16 mouse cellular contexts compared by ENCODE assay signal in the genomic region with DNA sequence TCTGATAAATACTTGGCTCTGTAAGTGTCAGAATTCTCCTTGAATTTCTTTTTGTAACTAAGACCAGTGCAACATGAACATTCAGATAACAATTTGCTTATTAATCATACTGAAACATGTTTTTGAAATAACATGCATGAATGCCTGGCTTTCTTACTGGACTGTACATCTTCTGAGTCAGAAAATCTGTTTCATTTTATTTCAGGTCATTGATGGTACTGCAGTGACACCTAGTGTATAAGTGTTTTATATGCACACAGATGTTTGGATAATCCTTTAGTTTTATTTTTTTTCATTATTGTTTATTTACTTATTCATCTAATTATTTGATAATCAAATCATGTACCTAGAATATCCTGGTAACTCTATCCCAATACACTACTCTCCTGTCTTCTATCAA.
DNase-seq lines count a peak whose midpoint lies in the region; ATAC-seq and TF ChIP-seq lines count a peak whose summit lies in the region.
"Had no signal": no experiment of that assay in that cellular context is flagged by ENCODE, and none has a peak within 500 bp of the region (broad histone marks: within the 10 kb centered on the region; RNA-seq: fewer than 3 reads in every experiment).

No protein-coding gene starts in this region.

- TF ChIP-seq CTCF in brain, embryonic 14.5 days (IDR thresholded peaks at IDR 0.05; ENCODE audit: borderline replicate concordance, extremely low read depth, insufficient read depth, insufficient read length) = no peak

- no peak overlapping the region for H3K4me3 ChIP-seq in hindbrain, embryonic 12.5 days
- H3K4me3 ChIP-seq in hindbrain, embryonic 10.5 days = no peak overlapping the region
- H3K4me3 ChIP-seq in neural tube, embryonic 13.5 days = no peak overlapping the region
- H3K4me3 ChIP-seq in neural tube, embryonic 15.5 days (replicated peaks) = no peak overlapping the region
- H3K4me3 ChIP-seq: heart, embryonic 15.5 days; intestine, embryonic 15.5 days; limb, embryonic 10.5 days had no signal

- no peaks in the 10 kb centered on the region for H3K27me3 ChIP-seq in hindbrain, embryonic 12.5 days
- H3K27me3 ChIP-seq in hindbrain, embryonic 10.5 days (ENCODE audit: insufficient read depth, poor library complexity, severe bottlenecking) = no peaks in the 10 kb centered on the region
- no peaks in the 10 kb centered on the region for H3K27me3 ChIP-seq in neural tube, embryonic 13.5 days
- H3K27me3 ChIP-seq in neural tube, embryonic 15.5 days (replicated peaks) = no peaks in the 10 kb centered on the region
- H3K27me3 ChIP-seq: heart, embryonic 15.5 days; intestine, embryonic 15.5 days had no signal

- no peaks in the 10 kb centered on the region for H3K9me3 ChIP-seq in hindbrain, embryonic 12.5 days (replicated peaks)
- H3K9me3 ChIP-seq in hindbrain, embryonic 10.5 days = no peaks in the 10 kb centered on the region
- no peaks in the 10 kb centered on the region for H3K9me3 ChIP-seq in neural tube, embryonic 13.5 days
- no peaks in the 10 kb centered on the region for H3K9me3 ChIP-seq in neural tube, embryonic 15.5 days (replicated peaks)
- H3K9me3 ChIP-seq: heart, embryonic 15.5 days; intestine, embryonic 15.5 days; limb, embryonic 10.5 days had no signal

- H3K27ac ChIP-seq in hindbrain, embryonic 12.5 days = no peak overlapping the region
- no peak overlapping the region for H3K27ac ChIP-seq in hindbrain, embryonic 10.5 days
- no peak overlapping the region for H3K27ac ChIP-seq in neural tube, embryonic 13.5 days (replicated peaks)
- no peak overlapping the region for H3K27ac ChIP-seq in neural tube, embryonic 15.5 days (replicated peaks)
- H3K27ac ChIP-seq: heart, embryonic 15.5 days; intestine, embryonic 15.5 days; limb, embryonic 10.5 days had no signal

- ATAC-seq in hindbrain, embryonic 12.5 days (ENCODE audit: low FRiP score) = 0 out of 2 replicates have a peak, but pooled peaks have one; percentile 38
- 0 out of 2 replicates have a peak, but pooled peaks have one; percentile 23 for ATAC-seq in neural tube, embryonic 13.5 days (ENCODE audit: low read depth)
- no peak for ATAC-seq in neural tube, embryonic 15.5 days (ENCODE audit: low FRiP score)
- ATAC-seq: intestine, embryonic 15.5 days; liver, postnatal 0 days had no signal

- H3K4me2 ChIP-seq in hindbrain, embryonic 12.5 days (replicated peaks) = no peak overlapping the region
- H3K4me2 ChIP-seq in neural tube, embryonic 13.5 days = no peak overlapping the region
- H3K4me2 ChIP-seq in neural tube, embryonic 15.5 days = no peak overlapping the region
- H3K4me2 ChIP-seq: heart, embryonic 15.5 days; intestine, embryonic 15.5 days had no signal

- no peak overlapping the region for H3K9ac ChIP-seq in hindbrain, embryonic 12.5 days
- no peak overlapping the region for H3K9ac ChIP-seq in neural tube, embryonic 13.5 days
- no peak overlapping the region for H3K9ac ChIP-seq in neural tube, embryonic 15.5 days (replicated peaks)
- H3K9ac ChIP-seq: heart, embryonic 15.5 days; intestine, embryonic 15.5 days; liver, postnatal 0 days had no signal

- DNase-seq in hindbrain, embryonic 10.5 days (ENCODE audit: low spot score) = no peak
- DNase-seq in brain, embryonic 14.5 days (ENCODE audit: low read depth) = peak; percentile 73
- DNase-seq in retina, postnatal 7 days (ENCODE audit: low read depth, low spot score) = peak; percentile 5
- no peak for DNase-seq in testis, postnatal 14 days (ENCODE audit: low spot score)
- DNase-seq in spleen, postnatal 36 days (ENCODE audit: low spot score in 2 of 2) = no peak
- DNase-seq: cerebellum, postnatal 25 days; gastrocnemius, postnatal 36 days; liver, postnatal 0 days; right cerebral cortex, postnatal 4 days had no signal

- no peaks in the 10 kb centered on the region for H3K4me1 ChIP-seq in hindbrain, embryonic 12.5 days
- H3K4me1 ChIP-seq in hindbrain, embryonic 10.5 days (replicated peaks) = no peaks in the 10 kb centered on the region
- no peaks in the 10 kb centered on the region for H3K4me1 ChIP-seq in neural tube, embryonic 13.5 days (replicated peaks)
- no peaks in the 10 kb centered on the region for H3K4me1 ChIP-seq in neural tube, embryonic 15.5 days
- H3K4me1 ChIP-seq: heart, embryonic 15.5 days; intestine, embryonic 15.5 days; limb, embryonic 10.5 days had no signal

- TF ChIP-seq POLR2A in brain, embryonic 14.5 days (IDR thresholded peaks at IDR 0.05; ENCODE audit: borderline replicate concordance, extremely low read depth, insufficient read depth, insufficient read length, poor library complexity, severe bottlenecking) = no peak

- no peaks in the 10 kb centered on the region for H3K36me3 ChIP-seq in hindbrain, embryonic 12.5 days
- H3K36me3 ChIP-seq in hindbrain, embryonic 10.5 days = no peaks in the 10 kb centered on the region
- H3K36me3 ChIP-seq in neural tube, embryonic 13.5 days = no peaks in the 10 kb centered on the region
- H3K36me3 ChIP-seq in neural tube, embryonic 15.5 days = no peaks in the 10 kb centered on the region
- H3K36me3 ChIP-seq: G1E; heart, embryonic 15.5 days; intestine, embryonic 15.5 days; limb, embryonic 10.5 days had no signal

Comparison
In these comparisons a context has a peak if more than half of its experiments do, and no peak if none do; other contexts are left out.
1. DNase-seq: peak in brain, embryonic 14.5 days (single experiment) and retina, postnatal 7 days (single experiment); none in hindbrain, embryonic 10.5 days (single experiment), testis, postnatal 14 days (single experiment) and spleen, postnatal 36 days (0 of 2).